Mouse (Mus musculus): ENCODE data around the gene Garnl3. TPM values are rescaled to one million over a fixed set of nuclear protein-coding genes. Genes with fewer than 3 reads are reported as not detected.

Garnl3 gene
- total and polyA plus RNA-seq, 3 experiments = 0.08 to 0.19 TPM; not detected in 1

GRCm38 (mm10) chr2:33154751-33155372 lies 23.4 kb upstream of the Garnl3 start:
- no peak overlapping the region for H3K4me2 ChIP-seq (ENCODE audit: insufficient read depth, low read depth, poor library complexity, severe bottlenecking)
- H3K9me3 ChIP-seq (replicated peaks; ENCODE audit: low read length) = no peaks in the 10 kb centered on the region
- H3K9ac ChIP-seq (ENCODE audit: insufficient read depth, low read depth) = no peak overlapping the region
- H3K27ac ChIP-seq (ENCODE audit: insufficient read depth, low read depth) = no peak overlapping the region
- DNase-seq (ENCODE audit: extremely low read depth) = peak; percentile 69
- H3K79me2 ChIP-seq (replicated peaks; ENCODE audit: control insufficient read depth, extremely low read depth, insufficient read depth, poor library complexity, severe bottlenecking) = no peaks in the 10 kb centered on the region
- peaks cover 0 to 12% of the 10 kb centered on the region in 2 experiments; a peak in 2 of 4 replicates for H3K4me1 ChIP-seq (ENCODE audit: control insufficient read depth in 1 of 2, insufficient read depth in 2 of 2)
- H3K4me3 ChIP-seq (replicated peaks in 1 of 3; ENCODE audit: low read depth in 2 of 3, low read length in 2 of 3, poor library complexity in 1 of 3) = no peak overlapping the region
- TF ChIP-seq JUND (conservative IDR thresholded peaks at IDR 0.05; ENCODE audit: low read depth, low read length) = 0 out of 2 replicates have a peak, but pooled peaks have one; percentile 25
- 0 out of 2 replicates have a peak, but pooled peaks have one; percentile 24 for TF ChIP-seq MYC (IDR thresholded peaks at IDR 0.05; ENCODE audit: low read depth, low read length)
- no peak for TF ChIP-seq JUN (IDR thresholded peaks at IDR 0.05; ENCODE audit: insufficient read depth, low read depth, low read length)
- TF ChIP-seq ZKSCAN1 (IDR thresholded peaks at IDR 0.05; ENCODE audit: borderline replicate concordance, low read depth, low read length) = no peak
- TF ChIP-seq TBP (conservative IDR thresholded peaks at IDR 0.05; ENCODE audit: low read depth, low read length) = no peak
- no peak for TF ChIP-seq EP300 (IDR thresholded peaks at IDR 0.05; ENCODE audit: low read length)
- peak; percentile 97 for TF ChIP-seq RAD21 (IDR thresholded peaks at IDR 0.05; ENCODE audit: low read depth, low read length)
- TF ChIP-seq ZNF384 (IDR thresholded peaks at IDR 0.05; ENCODE audit: low read depth, low read length) = no peak
- TF ChIP-seq ETS1 (conservative IDR thresholded peaks at IDR 0.05; ENCODE audit: low read depth, low read length) = no peak
- TF ChIP-seq SMC3 (IDR thresholded peaks at IDR 0.05; ENCODE audit: low read depth, low read length) = peak; percentile 90
- no peak for TF ChIP-seq CHD1 (IDR thresholded peaks at IDR 0.05; ENCODE audit: low read depth, low read length)
- no peak for TF ChIP-seq ZMIZ1 (IDR thresholded peaks at IDR 0.05; ENCODE audit: low read depth, low read length)
- TF ChIP-seq GABPA (IDR thresholded peaks at IDR 0.05; ENCODE audit: insufficient replicate concordance, low read depth, low read length) = no peak
- TF ChIP-seq KAT2A (IDR thresholded peaks at IDR 0.05; ENCODE audit: insufficient replicate concordance, low read length) = no peak
- peak; percentile 74 for TF ChIP-seq ZC3H11A (IDR thresholded peaks at IDR 0.05; ENCODE audit: low read depth, low read length)
- peak; percentile 96 for TF ChIP-seq CTCF (conservative IDR thresholded peaks at IDR 0.05 in 1 of 2, IDR thresholded peaks at IDR 0.05 in 1 of 2; ENCODE audit: low read depth in 2 of 2, low read length in 2 of 2)
- H3K36me3 ChIP-seq (replicated peaks in 1 of 2; ENCODE audit: control insufficient read depth in 1 of 2, insufficient read depth in 1 of 2, low read length in 1 of 2) = peaks cover 0 to 5% of the 10 kb centered on the region in 2 experiments
- H3K27me3 ChIP-seq (replicated peaks) = no peaks in the 10 kb centered on the region
- dilution Hi-C loops (cut with MboI; ENCODE audit: extremely low pct_ligation_motif_present, extremely low pct_unique_long_range_greater_than_20kb, low sequenced_read_pairs) (no loop called here), in situ Hi-C loops (cut with MboI; ENCODE audit: low pct_ligation_motif_present, low pct_unique_long_range_greater_than_20kb, low sequenced_read_pairs) (loop anchor here (5.0 kb wide), 3 partner anchors 77 to 247 kb away; no protein-coding TSS in a partner anchor)

GRCm38 (mm10) chr2:33146994-33147393 lies 15.5 kb upstream of the Garnl3 start:
- no peaks in the 10 kb centered on the region for H3K79me2 ChIP-seq (replicated peaks; ENCODE audit: control insufficient read depth, extremely low read depth, insufficient read depth, poor library complexity, severe bottlenecking)
- H3K27me3 ChIP-seq (replicated peaks) = no peaks in the 10 kb centered on the region
- H3K4me2 ChIP-seq (ENCODE audit: insufficient read depth, low read depth, poor library complexity, severe bottlenecking) = no peak overlapping the region
- H3K27ac ChIP-seq (ENCODE audit: insufficient read depth, low read depth) = no peak overlapping the region
- dilution Hi-C loops (cut with MboI; ENCODE audit: extremely low pct_ligation_motif_present, extremely low pct_unique_long_range_greater_than_20kb, low sequenced_read_pairs) = no loop called here
- H3K4me3 ChIP-seq (replicated peaks in 1 of 3; ENCODE audit: low read depth in 2 of 3, low read length in 2 of 3, poor library complexity in 1 of 3) = no peak overlapping the region
- TF ChIP-seq EP300 (IDR thresholded peaks at IDR 0.05; ENCODE audit: low read length) (no peak), PAX5 (IDR thresholded peaks at IDR 0.05; ENCODE audit: low read length) (no peak), USF2 (conservative IDR thresholded peaks at IDR 0.05; ENCODE audit: low read depth, low read length) (no peak), MAX (IDR thresholded peaks at IDR 0.05; ENCODE audit: low read length) (no peak), MAZ (IDR thresholded peaks at IDR 0.05; ENCODE audit: low read depth, low read length) (no peak), CHD2 (IDR thresholded peaks at IDR 0.05; ENCODE audit: low read length) (no peak), NELFE (IDR thresholded peaks at IDR 0.05; ENCODE audit: low read depth, low read length) (no peak)
- H3K9me3 ChIP-seq (replicated peaks; ENCODE audit: low read length) = no peaks in the 10 kb centered on the region
- peaks cover 0 to 2% of the 10 kb centered on the region in 2 experiments for H3K36me3 ChIP-seq (replicated peaks in 1 of 2; ENCODE audit: control insufficient read depth in 1 of 2, insufficient read depth in 1 of 2, low read length in 1 of 2)
- in situ Hi-C loops (cut with MboI; ENCODE audit: low pct_ligation_motif_present, low pct_unique_long_range_greater_than_20kb, low sequenced_read_pairs) = no loop called here
- H3K4me1 ChIP-seq (ENCODE audit: control insufficient read depth in 1 of 2, insufficient read depth in 2 of 2) = no peaks in the 10 kb centered on the region
- H3K9ac ChIP-seq (ENCODE audit: insufficient read depth, low read depth) = no peak overlapping the region
- DNase-seq (ENCODE audit: extremely low read depth) = no peak

Measured in CH12.LX (cell line).